In the genomic region with DNA sequence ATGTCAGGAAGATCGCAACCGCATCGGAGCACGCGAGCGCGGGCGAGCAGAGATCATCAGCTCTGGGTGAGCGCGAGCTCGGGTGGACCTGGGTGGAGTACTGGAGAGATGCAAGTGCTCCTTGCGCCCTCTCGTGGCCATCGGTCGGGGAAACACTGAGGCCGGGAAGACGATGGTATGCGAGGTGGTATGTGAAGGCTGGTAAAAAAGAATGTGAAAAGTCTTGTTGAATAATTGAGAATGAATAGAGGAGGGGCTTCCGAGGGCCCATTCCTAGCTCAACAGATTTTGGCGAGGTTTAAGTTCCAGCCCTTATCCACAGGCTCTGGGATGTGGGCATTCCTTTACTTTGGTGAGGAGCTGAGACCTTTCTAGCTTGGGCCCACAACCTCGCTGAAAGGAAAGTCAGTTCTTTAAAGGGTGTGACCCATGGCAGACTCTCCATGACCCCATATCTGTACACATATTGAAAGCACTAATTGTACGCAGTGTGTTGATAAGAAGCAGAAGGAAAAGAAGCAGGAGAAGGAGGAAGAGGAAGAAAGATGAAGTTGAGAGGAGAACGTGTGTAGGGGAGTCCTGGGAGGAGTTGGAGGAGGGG, we compare ENCODE assay signal across 8 mouse cellular contexts. TPM values are rescaled to one million over a fixed set of nuclear protein-coding genes. Genes with fewer than 3 reads are reported as not detected.
DNase-seq lines count a peak whose midpoint lies in the region; ATAC-seq and TF ChIP-seq lines count a peak whose summit lies in the region.

No protein-coding gene starts in this region.

- H3K36me3 ChIP-seq in hindbrain, embryonic 12.5 days = no peaks in the 10 kb centered on the region

- H3K4me2 ChIP-seq in hindbrain, embryonic 12.5 days (replicated peaks) = peak overlapping the region; percentile 76

- in situ Hi-C loops in Patski (cut with MboI; ENCODE audit: low pct_unique_long_range_greater_than_20kb) = no loop called here

- CTCF ChIA-PET in Patski (lab: Charles Lee) = interaction anchor here (0.7 to 1.7 kb wide), 10 partner anchors 9 to 28 kb away, joined by 3 to 10 read pairs (median 5); a partner anchor contains a TSS

- no peak for DNase-seq in Patski (ENCODE audit: low read depth, low spot score)
- peak; percentile 96 for DNase-seq in cerebellum, postnatal 10 days
- DNase-seq in frontal cortex, postnatal 10 days (ENCODE audit: low spot score in 2 of 2) = peak; percentile 77 to 87
- peak; percentile 86 to 91 for DNase-seq in layer of hippocampus, postnatal 14 days (ENCODE audit: low spot score in 2 of 2)
- peak; percentile 93 for DNase-seq in lung, postnatal 14 days
- peak; percentile 60 for DNase-seq in retina, adult 2 months (ENCODE audit: low read depth, low spot score)
- peak; percentile 90 for DNase-seq in thymus, postnatal 25 days

- H3K27ac ChIP-seq in hindbrain, embryonic 12.5 days = no peak overlapping the region

- peak overlapping the region; percentile 35 for H3K4me3 ChIP-seq in hindbrain, embryonic 12.5 days

- POLR2A ChIA-PET in Patski (lab: Charles Lee) = interaction anchor here (0.5 to 1.2 kb wide), 3 partner anchors 14 to 180 kb away, joined by 3 to 4 read pairs (median 4); no protein-coding TSS in a partner anchor

- TF ChIP-seq CTCF in Patski (IDR thresholded peaks at IDR 0.05) = peak; percentile 86

- WGBS in hindbrain, embryonic 12.5 days = 10% methylated on average over 23 of the region's 23 CpGs

- H3K9me3 ChIP-seq in hindbrain, embryonic 12.5 days (replicated peaks) = no peaks in the 10 kb centered on the region

- peak overlapping the region; percentile 64 for H3K9ac ChIP-seq in hindbrain, embryonic 12.5 days

- peak; percentile 92 for ATAC-seq in Patski
- ATAC-seq in hindbrain, embryonic 12.5 days (ENCODE audit: low FRiP score) = peak; percentile 95

- 0 out of 2 replicates have a peak, but pooled peaks cover 3% of the 10 kb centered on the region for H3K4me1 ChIP-seq in hindbrain, embryonic 12.5 days

- no peaks in the 10 kb centered on the region for H3K27me3 ChIP-seq in Patski
- no peaks in the 10 kb centered on the region for H3K27me3 ChIP-seq in hindbrain, embryonic 12.5 days

RNA-seq across cellular contexts. Expression of a gene that starts 14.5 kb away (rescaled TPM):
- 39.9 TPM for polyA plus RNA-seq in Patski (2021)
- polyA plus RNA-seq in hindbrain, embryonic 12.5 days (2016; fragmentation: Nextera tagmentation; extraction: Ambion mirVana) = 57.1 and 62.8 TPM in 2 replicates
- 10 to 100 TPM; 31.8 to 33.7 TPM for total RNA-seq in layer of hippocampus, postnatal 14 days (2021)

RNA-seq across cellular contexts. Expression of a gene that starts 14.7 kb away (rescaled TPM):
- 275 TPM for polyA plus RNA-seq in Patski (2021)
- polyA plus RNA-seq in hindbrain, embryonic 12.5 days (2016; fragmentation: Nextera tagmentation; extraction: Ambion mirVana) = 646 and 653 TPM in 2 replicates
- total RNA-seq in layer of hippocampus, postnatal 14 days (2021) = 100 to 1,000 TPM; 521 to 544 TPM

RNA-seq across cellular contexts. Expression of a gene that starts 30.0 kb away (rescaled TPM):
- polyA plus RNA-seq in Patski (2021) = 133 TPM
- 188 and 193 TPM in 2 replicates for polyA plus RNA-seq in hindbrain, embryonic 12.5 days (2016; fragmentation: Nextera tagmentation; extraction: Ambion mirVana)
- total RNA-seq in layer of hippocampus, postnatal 14 days (2021) = 10 to 100 TPM; 77.9 to 78.5 TPM

RNA-seq across cellular contexts. Expression of a gene that starts 44.0 kb away (rescaled TPM):
- 3.1 TPM for polyA plus RNA-seq in Patski (2021)
- polyA plus RNA-seq in hindbrain, embryonic 12.5 days (2016; fragmentation: Nextera tagmentation; extraction: Ambion mirVana) = 0.70 and 0.93 TPM in 2 replicates
- 1 to 10 TPM; 1.3 to 1.9 TPM for total RNA-seq in layer of hippocampus, postnatal 14 days (2021)

RNA-seq across cellular contexts. Expression of a gene that starts 56.0 kb away (rescaled TPM):
- 247 TPM for polyA plus RNA-seq in Patski (2021)
- 307 and 342 TPM in 2 replicates for polyA plus RNA-seq in hindbrain, embryonic 12.5 days (2016; fragmentation: Nextera tagmentation; extraction: Ambion mirVana)
- total RNA-seq in layer of hippocampus, postnatal 14 days (2021) = 100 to 1,000 TPM; 152 to 158 TPM
